Mouse (Mus musculus) lung, adult 2 months (tissue): ENCODE data around the gene Slc25a29. TPM values are rescaled to one million over a fixed set of nuclear protein-coding genes. Genes with fewer than 3 reads are reported as not detected.

Experiments used
- DNase-seq: peaks from one replicate; pipeline ENCODE4 v3.0.0; 2022
- H3K4me1 ChIP-seq: fragments of 200-500 bp; 2 replicates; pipeline ENCODE4 v1.6.1; 2011; ENCODE audit warnings: low read length; ENCODE audit not compliant: control insufficient read depth, insufficient read depth
- H3K4me3 ChIP-seq: fragments of 200-500 bp; replicated peaks from 2 replicates; pipeline ENCODE3; 2011; ENCODE audit warnings: low read depth, mild to moderate bottlenecking, control low read depth, low read length; ENCODE audit errors: extremely low read depth
- CTCF ChIP-seq: fragments of 200-500 bp; IDR thresholded peaks from 2 replicates; pipeline ENCODE4 v1.5.1; 2011; ENCODE audit warnings: mild to moderate bottlenecking, low read length, control low read depth; ENCODE audit not compliant: insufficient read depth
- POLR2A ChIP-seq: fragments of 200-500 bp; IDR thresholded peaks from 2 replicates; pipeline ENCODE4 v1.6.1; 2011; ENCODE audit warnings: low read depth, mild to moderate bottlenecking, control low read depth, low read length, borderline replicate concordance; ENCODE audit errors: extremely low read depth
- WGBS: fragments of 180-500 bp; shearing (Covaris S2); methylation state at CpG from one replicate; pipeline ENCODE4 v1.1.7; 2018; 5-methylcytosine and 5-hydroxymethylcytosine counted together
- polyA plus RNA-seq: library from polyadenylated mRNA; depleted of rRNA; stranded (reverse); fragments of >200 nt; gene quantifications from 2 replicates; pipeline ENCODE4 v1.2.3, GENCODE M21; 2012

The Slc25a29 gene
- polyA plus RNA-seq, 1 experiment, result 15.1 TPM

- H3K4me3 ChIP-seq, result no peak overlapping the region
- H3K4me1 ChIP-seq, result no peaks in the 10 kb centered on the region; the same call in 1 of the 2 replicates
- DNase-seq, result no peak
- 90% methylated on average over 28 of the region's 28 CpGs for WGBS
- no peak for TF ChIP-seq CTCF
- no peak for TF ChIP-seq POLR2A
Measured at GRCm38 (mm10) chr12:108826958-108827535, 8.6 kb downstream of the Slc25a29 start.

- no peaks in the 10 kb centered on the region for H3K4me1 ChIP-seq
- TF ChIP-seq CTCF (no peak), POLR2A (no peak)
- 94% methylated on average over 19 of the region's 19 CpGs for WGBS
- H3K4me3 ChIP-seq, result no peak overlapping the region
- no peak for DNase-seq
Measured at GRCm38 (mm10) chr12:108826282-108826957, 9.3 kb downstream of the Slc25a29 start.

DNA sequence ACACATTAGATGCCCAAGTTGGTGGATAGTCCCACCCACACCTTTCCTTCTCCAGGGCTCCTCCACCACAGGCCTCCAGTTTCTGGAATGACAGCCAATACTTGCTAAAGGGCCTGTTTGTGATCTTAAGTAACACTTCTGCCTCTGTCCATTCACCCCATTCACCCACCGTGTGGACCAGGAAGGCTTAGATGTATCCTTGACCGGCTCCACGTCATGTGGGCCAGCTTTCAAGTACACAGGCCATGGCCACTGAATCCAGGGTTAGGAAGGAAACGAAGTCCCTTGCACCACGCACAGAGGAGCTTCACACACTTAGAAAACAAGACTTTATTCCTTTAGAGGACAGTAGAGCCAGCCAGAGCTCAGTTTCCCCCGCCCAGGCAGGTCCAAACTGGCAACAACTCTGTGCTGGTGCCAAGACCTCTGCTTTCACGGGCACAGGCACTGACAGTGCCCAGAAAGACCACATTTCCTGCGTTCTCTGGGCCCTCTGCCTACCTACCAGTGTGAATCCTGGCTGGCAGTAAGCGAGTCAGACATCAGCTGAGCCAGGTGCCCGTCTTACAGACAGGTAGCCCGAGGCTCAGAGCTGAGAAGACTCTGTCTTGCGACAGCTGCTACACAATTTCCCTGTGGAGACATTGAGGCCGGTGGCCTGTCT is 10.0 kb downstream of the Slc25a29 start:
- TF ChIP-seq CTCF, result no peak
- TF ChIP-seq POLR2A, result no peak
- Histone ChIP-seq H3K4me3 (no peak overlapping the region), H3K4me1 (no peaks in the 10 kb centered on the region)
- WGBS, result 88% methylated on average over 13 of the region's 13 CpGs
- DNase-seq, result no peak

GRCm38 (mm10) chr12:108824225-108824874 is 11.3 kb downstream of the Slc25a29 start:
- DNase-seq, result no peak
- Histone ChIP-seq H3K4me3 (no peak overlapping the region), H3K4me1 (no peaks in the 10 kb centered on the region)
- TF ChIP-seq CTCF, result no peak
- no peak for TF ChIP-seq POLR2A
- WGBS, result 87% methylated on average over 15 of the region's 15 CpGs

GRCm38 (mm10) chr12:108823036-108823435 is 12.6 kb downstream of the Slc25a29 start:
- TF ChIP-seq POLR2A, result no peak
- TF ChIP-seq CTCF, result no peak
- no peak for DNase-seq
- 61% methylated on average over 8 of the region's 8 CpGs for WGBS
- Histone ChIP-seq H3K4me1 (no peaks in the 10 kb centered on the region), H3K4me3 (no peak overlapping the region)

GRCm38 (mm10) chr12:108820461-108820860 is 15.2 kb downstream of the Slc25a29 start:
- WGBS, result 89% methylated on average over 4 of the region's 4 CpGs
- Histone ChIP-seq H3K4me3 (no peak overlapping the region), H3K4me1 (peaks cover 3% of the 10 kb centered on the region; the same call in 1 of the 2 replicates)
- DNase-seq, result no peak
- TF ChIP-seq CTCF, result no peak
- TF ChIP-seq POLR2A, result no peak

GRCm38 (mm10) chr12:108816569-108816968 is 19.1 kb downstream of the Slc25a29 start:
- Histone ChIP-seq H3K4me3 (no peak overlapping the region), H3K4me1 (peaks cover 3% of the 10 kb centered on the region; the same call in 1 of the 2 replicates)
- TF ChIP-seq CTCF (no peak), POLR2A (no peak)
- no peak for DNase-seq
- 56% methylated on average over 11 of the region's 11 CpGs for WGBS

DNA sequence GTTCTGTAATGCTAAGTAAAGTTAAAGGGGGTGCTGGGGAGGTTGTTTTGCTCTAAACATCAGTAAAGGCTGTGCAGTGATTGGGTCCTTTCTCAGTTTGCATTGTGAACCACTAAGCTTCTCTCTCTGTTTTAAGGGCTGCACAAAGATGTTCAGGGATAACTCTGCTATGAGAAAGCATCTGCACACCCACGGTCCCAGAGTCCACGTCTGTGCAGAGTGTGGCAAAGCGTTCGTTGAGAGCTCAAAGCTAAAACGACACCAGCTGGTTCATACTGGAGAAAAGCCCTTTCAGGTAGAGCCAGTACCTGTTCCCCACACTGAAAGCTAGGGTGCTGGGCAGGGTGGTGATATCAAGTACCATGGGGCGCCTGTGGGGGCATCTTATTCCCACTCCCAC is 21.2 kb downstream of the Slc25a29 start:
- H3K4me3 ChIP-seq, result no peak overlapping the region
- DNase-seq, result no peak
- TF ChIP-seq POLR2A (no peak), CTCF (no peak)
- H3K4me1 ChIP-seq, result peaks cover 5% of the 10 kb centered on the region
- 87% methylated on average over 6 of the region's 6 CpGs for WGBS

GRCm38 (mm10) chr12:108812463-108812862 is 23.2 kb downstream of the Slc25a29 start:
- no peak for DNase-seq
- H3K4me3 ChIP-seq, result no peak overlapping the region
- peaks cover 5% of the 10 kb centered on the region for H3K4me1 ChIP-seq
- WGBS, result 81% methylated on average over 6 of the region's 6 CpGs
- no peak for TF ChIP-seq CTCF
